Mouse (Mus musculus) inflammation-experienced regulatory T-cells, adult 6 months (primary cell): ENCODE measurements around the gene Tmem106a. TPM values are rescaled to one million over a fixed set of nuclear protein-coding genes. Genes with fewer than 3 reads are reported as not detected.

Experiments used
- polyA plus RNA-seq, 3 experiments: library from polyadenylated mRNA; unstranded; fragments of 100-300 nt; shearing (Covaris generic); gene quantifications; one replicate each; pipeline ENCODE4 v1.2.1; 2017

Gene Tmem106a
- polyA plus RNA-seq, 3 experiments from 2014 or later, result 15.6 to 19.0 (median 16.8) TPM

Other genes starting within 250 kb of the Tmem106a start
- gene G6pc, start 214.7 kb upstream of the Tmem106a start, polyA plus RNA-seq, result not detected
- gene Aarsd1, start 164.6 kb upstream of the Tmem106a start, polyA plus RNA-seq, result 10 to 100 TPM; 34.2 to 43.2 (median 40.5) TPM
- 1 to 10 TPM in 1 of 3 experiments, under 1 TPM in 2; 0.46 to 1.3 (median 0.57) TPM for gene Gm27029, start 157.4 kb upstream of the Tmem106a start, polyA plus RNA-seq
- 1 to 10 TPM; 6.7 to 7.2 (median 6.9) TPM for gene Rundc1, start 157.2 kb upstream of the Tmem106a start, polyA plus RNA-seq
- gene Ptges3l, start 156.9 kb upstream of the Tmem106a start, polyA plus RNA-seq, result 1 to 10 TPM; 1.6 to 2.2 (median 2.1) TPM
- 100 to 1,000 TPM; 523 to 733 (median 603) TPM for gene Rpl27, start 139.9 kb upstream of the Tmem106a start, polyA plus RNA-seq
- 100 to 1,000 TPM; 143 to 171 (median 153) TPM for gene Ifi35, start 133.8 kb upstream of the Tmem106a start, polyA plus RNA-seq
- gene Rnd2, start 117.2 kb upstream of the Tmem106a start, polyA plus RNA-seq, result not detected
- 1 to 10 TPM; 1.7 to 2.5 (median 1.9) TPM for gene Vat1, start 116.0 kb upstream of the Tmem106a start, polyA plus RNA-seq
- 10 to 100 TPM in 1 of 3 experiments, 1 to 10 TPM in 2; 2.8 to 13.3 (median 3.8) TPM for gene Brca1, start 30.3 kb upstream of the Tmem106a start, polyA plus RNA-seq
- 10 to 100 TPM; 53.2 to 76.6 (median 56.5) TPM for gene Nbr1, start 30.1 kb upstream of the Tmem106a start, polyA plus RNA-seq
- gene Gm11634, start 17.0 kb downstream of the Tmem106a start, polyA plus RNA-seq, result under 1 TPM in 2 of 3 experiments, not detected in 1; 0.49 to 0.62 TPM
- gene Rdm1, start 45.0 kb downstream of the Tmem106a start, polyA plus RNA-seq, result 10 to 100 TPM; 74.3 to 80.3 (median 78.1) TPM
- 1 to 10 TPM in 1 of 3 experiments, under 1 TPM in 1, not detected in 1; 0.40 to 1.6 TPM for gene Arl4d, start 83.3 kb downstream of the Tmem106a start, polyA plus RNA-seq
- 10 to 100 TPM; 29.2 to 33.5 (median 29.4) TPM for gene Dhx8, start 150.7 kb downstream of the Tmem106a start, polyA plus RNA-seq
- gene Etv4, start 203.1 kb downstream of the Tmem106a start, polyA plus RNA-seq, result under 1 TPM in 1 of 3 experiments, not detected in 2; 0.43 TPM